Mouse (Mus musculus) MEL-GATA-1-ER (cell line): ENCODE data around the gene Scube3.

Source experiments
- DNase-seq: peaks from one replicate; pipeline ENCODE4 v3.0.0-alpha.2; 2012; ENCODE audit warnings: low read depth; ENCODE audit errors: extremely low read depth

Scube3 gene

DNA sequence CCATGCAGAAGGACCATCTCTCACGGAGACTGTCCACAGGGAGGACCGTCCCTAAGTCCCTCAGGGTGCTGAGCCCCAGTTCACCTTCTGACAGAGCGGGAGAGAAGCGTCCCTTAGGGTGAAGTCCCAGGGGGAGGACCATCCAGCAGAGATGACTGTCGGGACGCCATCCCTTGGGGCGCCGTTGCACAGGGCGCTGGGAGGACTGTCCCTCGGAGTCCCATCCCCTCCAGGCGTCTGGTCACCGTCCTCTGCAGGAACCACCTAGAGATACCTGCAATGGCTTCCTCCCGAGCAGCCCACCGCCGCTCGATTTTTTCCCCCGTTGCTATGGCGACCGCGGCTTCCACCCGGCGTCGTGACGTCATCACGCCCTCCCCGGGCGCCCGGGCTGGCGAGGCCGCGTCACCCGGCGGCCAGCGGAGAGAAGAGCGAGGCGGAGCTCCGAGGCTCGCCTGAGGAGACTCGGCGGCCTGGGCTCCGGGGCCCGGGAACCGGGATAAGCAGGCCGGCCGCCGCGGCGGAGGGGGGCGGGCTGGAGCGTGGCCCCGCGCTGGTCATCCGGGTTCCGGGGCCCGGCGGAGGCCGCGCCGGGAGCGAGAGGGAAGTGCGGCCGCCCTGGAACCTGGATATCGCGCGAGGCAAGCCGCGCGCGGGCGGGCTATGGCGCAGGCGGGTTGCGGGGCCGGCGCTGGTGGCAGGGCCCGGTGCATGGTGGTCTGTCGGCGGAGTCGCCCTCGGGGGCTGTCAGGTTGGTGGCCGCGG is 35.0 kb downstream of the Scube3 start, which contains the start of gene Zfp523:
TSS of gene Zfp523 (plus strand) at position 355 of the 765 bp plus-strand sequence.
- peak; percentile 45 for DNase-seq

DNA sequence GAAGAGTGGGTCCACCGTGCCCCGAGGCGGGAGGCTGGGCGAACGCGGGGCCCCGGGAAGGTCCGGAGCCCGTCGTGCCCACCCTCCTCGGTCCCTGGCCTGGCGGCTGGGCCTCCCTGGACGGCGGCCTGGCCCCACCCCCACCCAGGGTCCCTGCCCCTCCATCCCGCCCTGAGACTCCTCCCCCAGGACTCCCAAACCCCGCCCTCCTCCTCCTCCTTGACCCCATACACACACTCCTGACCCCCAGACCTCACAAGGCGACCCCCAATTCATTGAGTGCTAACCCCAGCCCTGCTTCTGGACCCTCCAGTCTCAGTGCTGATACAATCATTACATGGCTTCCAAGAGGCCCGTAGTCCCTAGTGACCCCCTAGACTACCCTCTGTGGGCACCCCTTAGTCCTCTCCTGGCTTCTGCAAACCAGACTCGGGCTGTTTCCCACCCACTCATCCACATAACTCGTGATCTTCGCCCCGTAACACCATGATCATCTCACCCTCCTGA is 35.7 kb downstream of the Scube3 start:
- DNase-seq: no peak

DNA sequence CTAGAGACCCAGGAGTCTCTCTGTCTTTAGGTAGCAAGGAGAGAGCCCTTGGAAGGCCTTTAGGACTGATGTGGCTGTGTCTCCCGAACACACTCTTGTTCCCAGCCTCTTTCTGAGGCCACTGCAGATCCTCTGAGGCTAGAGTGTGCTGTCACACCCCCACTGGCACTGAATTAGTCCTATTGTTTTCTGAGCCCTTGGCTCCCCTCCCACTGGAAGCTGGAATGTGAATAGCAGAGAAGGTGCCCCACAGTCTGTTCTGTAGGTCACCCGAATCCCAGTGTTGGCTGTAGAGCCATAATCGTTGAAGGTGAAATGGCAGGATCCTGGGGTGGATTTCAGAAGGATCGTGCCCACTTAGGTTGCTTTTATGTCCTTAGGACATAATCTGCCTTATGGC is 38.4 kb downstream of the Scube3 start:
- no peak for DNase-seq

DNA sequence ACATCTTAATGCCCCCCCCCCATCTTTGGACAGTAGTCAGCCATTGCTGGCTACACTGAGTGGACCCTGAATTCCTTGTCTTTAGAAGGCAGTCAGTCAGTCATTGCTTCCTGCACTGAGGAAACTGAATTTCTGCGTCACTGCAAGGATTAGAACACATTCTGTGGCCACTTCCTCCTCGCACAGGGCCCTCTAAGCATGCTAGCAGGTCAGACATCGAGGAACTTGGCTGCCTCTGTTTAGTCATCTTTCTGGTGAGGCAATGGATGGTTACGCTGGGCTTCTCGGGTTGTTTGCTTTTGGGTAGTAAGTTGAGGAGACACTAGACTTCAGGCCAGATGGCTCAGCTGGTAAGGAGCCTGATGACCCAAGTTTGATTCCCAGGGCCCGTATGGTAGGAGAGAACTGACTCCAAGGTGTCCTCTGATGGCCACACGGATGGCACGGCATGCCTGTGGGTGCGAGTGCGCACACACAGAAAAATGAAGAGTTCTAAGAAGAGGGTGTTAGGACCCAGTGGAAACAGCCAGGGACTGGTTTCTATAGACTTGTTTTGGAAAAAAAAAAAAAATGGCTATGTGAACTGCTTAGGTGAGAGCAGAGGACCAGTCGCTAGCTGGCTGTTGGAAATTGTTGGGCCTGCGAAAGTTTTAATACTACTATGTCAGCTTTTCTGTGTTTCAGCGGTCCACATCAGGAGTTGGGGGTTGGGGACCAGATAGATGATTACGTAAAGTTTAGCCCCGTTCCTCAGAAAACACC is 39.0 kb downstream of the Scube3 start:
- no peak for DNase-seq

DNA sequence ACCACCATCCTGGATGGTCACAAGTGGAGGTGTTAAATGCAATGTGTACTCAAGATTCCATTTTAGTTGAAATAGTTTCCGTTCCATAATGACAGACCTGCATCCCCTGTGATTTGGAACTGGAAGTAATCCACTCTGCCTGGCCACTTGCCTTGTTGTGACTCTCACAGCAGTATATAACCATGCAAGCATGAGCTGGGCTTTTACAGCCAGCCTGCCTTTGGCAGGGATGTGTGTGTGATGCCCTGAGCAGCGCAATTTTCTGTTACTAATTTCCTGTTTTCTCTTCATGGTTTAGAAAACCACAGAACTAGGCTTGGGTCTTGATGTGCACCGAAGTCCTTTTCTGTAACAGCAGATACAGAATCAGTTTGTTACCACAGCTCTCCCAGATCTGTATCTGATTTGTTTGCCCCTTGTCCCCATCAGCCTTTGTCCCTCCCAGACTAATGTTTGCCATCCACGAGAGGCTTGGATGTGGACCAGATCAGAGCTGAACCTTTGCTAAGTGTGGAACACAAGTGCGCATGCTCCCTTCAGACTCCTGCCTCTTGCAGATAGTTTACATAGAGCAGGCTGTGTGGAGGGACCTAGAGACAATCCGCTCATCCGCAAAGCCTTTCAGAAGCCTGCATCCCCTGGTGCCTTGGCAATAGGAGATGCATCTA is 43.2 kb downstream of the Scube3 start:
- DNase-seq: no peak

DNA sequence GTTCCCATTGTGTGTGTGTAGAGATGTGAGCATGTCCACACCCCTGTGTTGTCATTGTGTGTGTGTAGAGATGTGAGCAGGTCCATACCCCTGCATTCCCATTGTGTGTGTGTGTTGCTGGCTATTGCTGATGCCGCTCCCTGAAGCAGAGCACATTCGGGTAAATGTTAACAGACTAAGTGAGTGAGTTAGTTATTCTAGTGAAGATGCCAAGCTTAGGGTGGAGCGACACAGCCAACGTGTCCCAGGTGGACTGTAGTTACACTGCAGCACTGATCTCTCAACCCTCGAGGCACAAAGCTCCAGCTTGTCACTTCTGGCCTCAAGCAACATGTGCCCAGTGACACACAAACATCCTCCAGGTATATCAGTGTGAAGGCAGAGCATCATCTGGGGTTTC is 46.4 kb downstream of the Scube3 start:
- no peak for DNase-seq

DNA sequence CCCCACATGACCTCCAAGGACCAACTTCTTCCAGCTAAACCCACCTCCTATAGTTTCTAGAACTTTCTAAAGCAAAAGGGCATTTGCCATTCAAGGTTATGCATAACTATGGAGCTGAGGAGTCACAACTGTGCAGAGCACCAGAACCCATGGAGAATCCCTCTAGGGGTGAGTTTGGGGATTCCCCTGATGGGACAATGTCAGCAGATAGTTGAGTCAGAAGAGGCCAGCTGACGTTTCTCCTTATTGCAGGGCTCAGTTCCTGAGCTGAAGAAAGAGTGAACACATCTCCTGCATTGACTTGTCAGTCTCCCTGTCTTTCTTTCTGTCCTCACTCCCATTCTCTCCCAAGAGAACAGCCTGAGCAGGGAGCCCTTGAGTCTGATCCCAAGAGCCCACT is 50.8 kb downstream of the Scube3 start:
- no peak for DNase-seq

DNA sequence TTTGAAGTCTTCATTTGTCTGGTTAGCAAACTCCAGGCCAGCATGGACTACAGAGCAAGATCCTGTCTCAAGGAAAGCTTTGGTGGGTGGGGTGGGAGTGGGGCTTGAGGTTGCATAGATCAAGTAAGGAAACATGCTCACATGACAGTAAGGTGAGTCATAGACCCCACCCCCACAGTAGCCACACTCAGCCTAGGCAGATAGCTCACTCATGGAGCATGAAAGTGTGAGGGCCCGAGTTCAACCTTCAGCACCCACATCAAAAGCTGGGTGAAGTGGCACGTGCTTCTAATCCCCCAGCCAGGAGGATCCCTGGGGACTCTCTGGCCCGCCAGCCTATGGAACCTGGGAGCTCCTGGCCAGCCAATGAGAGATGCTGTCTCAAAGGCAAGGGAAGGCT is 51.6 kb downstream of the Scube3 start:
- no peak for DNase-seq

DNA sequence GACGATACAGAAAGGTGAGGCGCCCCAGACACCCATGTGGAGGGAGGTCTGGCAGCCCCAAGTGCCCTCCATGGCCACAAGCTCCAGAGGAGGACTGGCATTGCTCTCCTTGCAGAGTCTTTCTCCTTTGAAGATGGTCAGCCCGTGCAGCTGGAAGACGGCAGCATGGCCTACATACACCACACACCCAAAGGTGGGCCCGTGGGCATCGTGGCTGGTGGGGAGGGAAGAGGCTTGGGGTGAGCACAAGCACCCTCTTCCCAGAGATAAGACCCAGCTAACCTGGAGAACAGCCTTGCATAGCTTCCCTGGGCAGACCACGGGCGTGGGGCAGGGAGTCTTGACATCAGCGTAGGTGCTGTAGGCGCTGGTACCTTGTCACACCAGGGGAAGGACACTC is 53.1 kb downstream of the Scube3 start:
- DNase-seq: no peak

DNA sequence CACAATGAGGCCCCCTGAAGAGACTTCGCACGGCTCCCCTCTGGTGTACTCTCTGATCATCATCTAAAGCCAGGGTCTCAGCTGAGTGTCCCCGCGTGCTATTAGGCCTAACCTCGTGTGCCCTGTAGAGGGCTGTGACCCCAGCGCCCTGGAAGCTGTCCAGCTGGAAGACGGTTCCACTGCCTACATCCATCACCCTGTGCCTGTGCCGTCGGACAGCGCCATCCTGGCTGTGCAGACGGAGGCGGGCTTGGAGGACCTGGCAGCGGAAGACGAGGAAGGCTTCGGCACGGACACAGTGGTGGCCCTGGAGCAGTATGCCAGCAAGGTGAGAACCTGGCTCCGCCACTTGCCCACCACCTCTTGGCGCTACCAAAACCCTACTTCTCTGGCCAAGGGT is 55.7 kb downstream of the Scube3 start:
- DNase-seq: no peak

DNA sequence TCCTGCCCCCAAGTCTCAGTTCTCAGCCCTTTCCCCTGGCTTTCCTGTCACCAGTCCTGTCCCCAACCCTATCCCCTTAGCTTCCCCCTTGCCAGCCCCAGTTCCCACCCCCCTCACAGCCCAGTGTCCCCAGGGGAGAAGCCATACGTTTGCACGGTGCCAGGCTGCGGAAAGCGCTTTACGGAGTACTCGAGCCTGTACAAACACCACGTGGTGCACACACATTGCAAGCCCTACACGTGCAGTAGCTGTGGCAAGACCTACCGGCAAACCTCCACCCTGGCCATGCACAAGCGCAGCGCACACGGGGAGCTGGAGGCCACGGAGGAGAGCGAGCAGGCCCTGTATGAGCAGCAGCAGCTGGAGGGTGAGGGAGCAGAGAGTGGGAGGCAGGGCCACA is 60.0 kb downstream of the Scube3 start:
- no peak for DNase-seq

DNA sequence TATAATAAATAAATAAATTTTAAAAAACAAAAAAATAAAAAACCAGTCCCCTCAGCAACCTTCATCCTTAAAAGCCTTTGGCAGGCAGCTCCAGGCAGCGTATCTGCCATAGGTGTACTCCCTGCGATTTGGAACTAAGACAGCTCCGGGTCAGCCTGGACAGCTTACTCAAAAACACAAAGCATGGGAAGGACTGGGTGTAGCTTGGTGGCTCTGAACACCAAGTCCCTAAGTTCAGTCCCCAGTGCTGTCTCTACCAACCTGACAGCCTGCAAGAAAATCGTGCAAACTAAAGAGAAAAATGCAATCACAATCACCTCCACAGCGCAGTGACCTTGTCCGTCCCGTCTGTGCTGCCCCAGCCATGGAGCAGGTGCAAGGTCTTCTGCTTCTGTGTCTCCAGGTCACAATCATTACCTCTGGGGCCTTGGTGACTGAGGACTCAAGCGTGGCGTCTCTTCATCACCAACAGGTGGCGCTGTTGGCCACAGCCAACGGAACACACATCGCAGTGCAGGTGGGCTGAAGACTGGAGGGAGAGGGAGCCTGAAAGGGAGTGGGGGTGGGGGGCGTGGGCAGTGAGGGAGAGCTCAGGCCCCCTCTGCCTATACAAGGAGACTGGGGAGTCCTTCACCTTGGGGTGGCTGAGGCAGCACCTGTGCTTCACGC is 62.2 kb downstream of the Scube3 start:
- DNase-seq: no peak

DNA sequence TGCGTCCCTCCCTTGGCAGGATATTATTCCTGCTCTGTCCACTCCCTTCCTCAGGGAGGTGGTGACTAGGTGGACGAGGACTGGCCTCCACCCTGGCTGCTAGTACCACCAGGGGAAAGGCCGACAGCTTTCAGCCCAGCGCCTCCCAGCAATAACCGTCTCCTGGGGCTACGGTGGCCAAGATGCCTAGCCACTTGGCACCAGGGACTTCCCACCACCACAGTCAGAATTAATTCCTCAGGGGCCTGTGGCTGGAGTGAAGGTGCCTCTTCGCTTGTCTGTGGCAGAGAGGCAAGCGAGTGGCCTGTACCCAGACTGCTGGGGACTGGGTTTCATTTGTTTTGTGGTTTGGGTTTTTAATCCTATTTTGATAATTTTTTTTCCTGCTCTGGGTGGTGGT is 63.5 kb downstream of the Scube3 start:
- DNase-seq: no peak

DNA sequence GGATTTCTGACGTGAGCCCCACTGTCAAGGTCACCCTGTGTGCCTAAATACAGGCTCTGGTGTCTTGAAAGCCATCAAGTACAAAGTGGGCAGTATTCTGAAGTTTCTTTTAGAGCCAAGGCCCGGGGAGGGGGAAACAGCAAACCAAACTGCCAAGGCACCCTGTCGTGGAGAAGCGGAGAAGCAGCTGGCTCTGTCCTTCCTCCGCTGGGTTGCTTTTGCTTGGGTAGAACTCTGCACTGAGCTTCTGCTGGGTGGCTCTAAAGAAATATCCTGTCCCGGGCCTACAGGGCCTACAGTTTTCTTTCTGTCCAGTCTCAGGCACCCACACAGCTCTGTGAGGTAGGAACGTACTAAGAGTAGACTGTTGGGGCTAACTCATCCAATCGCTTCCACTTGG is 65.2 kb downstream of the Scube3 start:
- DNase-seq: no peak

DNA sequence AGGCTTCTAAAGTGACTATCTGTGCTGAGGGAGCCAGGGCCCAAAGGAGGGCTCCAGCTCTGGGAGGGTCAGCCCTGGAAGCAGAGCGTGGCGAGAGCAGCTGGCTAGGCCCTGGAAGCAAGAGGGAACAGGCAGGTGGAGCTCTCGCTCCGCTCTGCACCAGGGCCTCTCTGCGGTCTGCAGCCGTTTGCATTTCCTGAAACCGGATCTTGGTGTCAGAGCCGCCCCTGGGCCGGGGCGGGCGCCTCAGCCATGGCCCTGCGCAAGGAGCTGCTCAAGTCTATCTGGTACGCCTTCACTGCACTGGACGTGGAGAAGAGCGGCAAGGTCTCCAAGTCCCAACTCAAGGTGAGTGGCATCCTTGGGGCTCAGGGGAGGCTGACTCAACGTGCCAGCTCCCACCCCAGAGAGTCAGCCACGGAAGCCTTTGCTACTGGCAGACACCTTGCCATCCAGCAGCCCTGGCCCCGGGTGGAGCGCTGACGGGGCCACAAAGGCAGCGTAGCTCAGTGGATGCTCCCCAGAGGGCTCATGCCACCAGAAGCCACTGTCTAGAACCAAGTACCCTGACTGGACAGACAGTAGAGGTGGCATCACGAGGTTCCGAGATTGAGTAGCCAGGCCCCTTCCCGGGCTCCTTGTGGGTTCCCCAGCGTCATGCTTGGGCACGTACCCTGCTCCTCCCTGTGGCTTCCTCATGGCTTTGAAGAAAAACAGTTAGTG is 65.8 kb downstream of the Scube3 start, which contains the start of gene Def6:
TSS of gene Def6 (plus strand) at position 188 of the 723 bp plus-strand sequence.
- DNase-seq: peak; percentile 77

DNA sequence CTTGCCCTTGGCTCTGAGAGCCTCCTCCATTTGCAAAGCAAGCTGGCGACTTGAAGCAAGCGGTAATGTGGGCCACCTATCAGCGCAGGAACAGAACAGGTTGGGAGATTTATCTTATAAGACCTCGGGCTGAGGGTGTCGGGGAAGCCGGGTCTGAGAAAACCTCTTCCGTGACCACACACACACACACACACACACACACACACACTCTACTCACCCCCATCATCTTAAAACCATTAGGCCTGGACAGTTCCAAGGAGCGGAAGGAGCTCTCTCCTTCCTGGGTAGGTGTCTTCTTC is 66.3 kb downstream of the Scube3 start:
- peak; percentile 52 for DNase-seq

DNA sequence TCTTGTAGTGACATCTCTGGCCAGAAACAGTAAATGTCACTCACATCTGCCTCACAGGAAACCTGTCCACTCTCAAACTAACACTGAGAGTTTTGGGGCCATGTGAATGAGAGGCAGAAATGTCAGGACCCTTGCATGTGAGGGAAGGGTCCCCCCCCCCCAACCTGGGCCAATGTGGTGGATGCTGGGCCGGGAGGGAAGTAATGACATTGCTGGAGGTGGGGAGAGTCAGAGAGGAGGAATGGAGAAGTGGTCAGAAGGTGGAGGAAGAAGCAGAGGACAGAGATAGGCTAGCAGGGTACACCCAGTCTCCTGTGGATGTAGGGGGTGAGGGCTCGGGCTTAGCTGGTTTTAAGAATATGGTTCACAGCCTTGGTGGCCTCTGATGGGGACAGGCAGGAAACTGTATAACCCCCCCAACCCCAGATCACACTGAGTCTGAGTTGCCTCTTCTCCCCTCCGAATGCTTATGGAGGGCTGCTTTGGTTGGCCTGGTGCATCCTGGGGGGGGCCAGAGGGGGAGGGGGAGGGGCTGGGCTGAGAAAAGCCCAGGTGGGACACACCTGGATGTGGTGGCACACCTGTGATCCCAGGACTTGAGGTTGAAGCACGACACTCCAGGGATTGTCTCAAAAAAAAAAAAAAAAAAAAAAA is 67.6 kb downstream of the Scube3 start:
- DNase-seq: peak; percentile 75

DNA sequence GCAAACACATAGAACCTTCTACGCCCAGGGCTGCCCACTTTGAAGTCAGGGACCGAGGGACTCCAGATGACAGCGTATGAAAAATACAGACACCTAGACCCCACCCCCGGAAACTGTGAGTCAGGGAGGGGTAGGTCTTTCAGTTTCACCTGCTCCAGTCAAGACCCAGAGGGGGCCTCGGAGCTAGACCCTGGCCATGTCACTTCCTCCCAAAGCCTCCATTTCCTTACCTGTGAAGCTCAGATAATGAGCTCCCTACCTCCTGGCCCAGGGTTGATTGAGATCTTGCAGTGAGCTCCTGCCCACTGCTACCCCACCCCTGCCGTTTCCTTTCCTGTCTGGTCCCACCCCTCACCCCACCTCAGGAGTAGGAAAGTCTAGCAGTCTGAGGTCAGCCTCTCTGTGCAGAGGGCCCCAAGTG is 70.0 kb downstream of the Scube3 start:
- DNase-seq: peak; percentile 63

DNA sequence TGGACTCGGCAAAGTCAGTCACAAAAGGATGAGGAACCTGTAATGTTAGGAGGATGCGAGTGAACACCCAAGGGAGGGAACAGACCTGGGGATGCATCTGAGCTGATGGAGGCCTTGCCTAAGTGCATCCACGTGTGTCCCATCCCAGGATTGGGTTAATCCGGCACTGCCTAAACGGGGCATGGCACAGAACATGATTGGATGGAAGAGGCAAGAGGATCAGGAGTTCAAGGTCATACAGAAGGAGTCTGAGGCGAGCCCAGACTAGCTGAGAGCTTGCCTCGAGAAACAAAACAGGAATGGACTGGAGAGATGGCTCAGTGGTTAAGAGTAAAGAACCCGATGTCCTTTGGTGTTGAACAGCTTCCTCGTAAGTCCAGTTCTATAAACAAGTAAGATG is 70.5 kb downstream of the Scube3 start:
- DNase-seq: no peak

DNA sequence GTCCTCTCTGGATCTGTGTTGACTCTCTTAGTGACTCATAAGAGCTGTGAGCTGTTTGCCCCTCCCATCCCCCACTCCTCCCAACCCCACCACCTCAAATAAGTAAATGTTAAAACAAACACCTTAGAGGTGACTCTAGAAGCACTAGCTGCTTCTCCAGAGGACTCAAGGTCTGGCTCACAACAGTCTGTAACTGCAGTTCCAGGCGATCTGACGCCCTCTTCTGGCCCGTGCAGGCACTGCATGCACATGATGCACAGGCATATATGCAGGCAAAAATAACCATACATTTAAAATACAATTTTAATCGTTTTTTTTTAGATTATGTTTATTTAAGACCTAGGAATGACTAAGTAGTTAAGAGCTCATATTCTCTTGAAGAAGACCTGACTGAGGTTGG is 71.3 kb downstream of the Scube3 start:
- DNase-seq: no peak
